Mouse (Mus musculus) common myeloid progenitor, adult 5-6 weeks (primary cell): ENCODE data around the gene Mfsd4b1. TPM values are rescaled to one million over a fixed set of nuclear protein-coding genes. Genes with fewer than 3 reads are reported as not detected.

Source experiments
- ATAC-seq: replicated peaks from 2 replicates; pipeline ENCODE4 v1.8.0; 2016; ENCODE audit warnings: low read depth, mild to moderate bottlenecking, moderate TSS enrichment, inconsistent platforms; ENCODE audit not compliant: poor library complexity, severe bottlenecking
- total RNA-seq: library from RNA; stranded (forward); fragments of 200-1000, 187-1606 nt; gene quantifications from 2 replicates; pipeline ENCODE4 v1.2.3, GENCODE M21; 2017

Gene Mfsd4b1
- total RNA-seq: not detected in 2 replicates

DNA sequence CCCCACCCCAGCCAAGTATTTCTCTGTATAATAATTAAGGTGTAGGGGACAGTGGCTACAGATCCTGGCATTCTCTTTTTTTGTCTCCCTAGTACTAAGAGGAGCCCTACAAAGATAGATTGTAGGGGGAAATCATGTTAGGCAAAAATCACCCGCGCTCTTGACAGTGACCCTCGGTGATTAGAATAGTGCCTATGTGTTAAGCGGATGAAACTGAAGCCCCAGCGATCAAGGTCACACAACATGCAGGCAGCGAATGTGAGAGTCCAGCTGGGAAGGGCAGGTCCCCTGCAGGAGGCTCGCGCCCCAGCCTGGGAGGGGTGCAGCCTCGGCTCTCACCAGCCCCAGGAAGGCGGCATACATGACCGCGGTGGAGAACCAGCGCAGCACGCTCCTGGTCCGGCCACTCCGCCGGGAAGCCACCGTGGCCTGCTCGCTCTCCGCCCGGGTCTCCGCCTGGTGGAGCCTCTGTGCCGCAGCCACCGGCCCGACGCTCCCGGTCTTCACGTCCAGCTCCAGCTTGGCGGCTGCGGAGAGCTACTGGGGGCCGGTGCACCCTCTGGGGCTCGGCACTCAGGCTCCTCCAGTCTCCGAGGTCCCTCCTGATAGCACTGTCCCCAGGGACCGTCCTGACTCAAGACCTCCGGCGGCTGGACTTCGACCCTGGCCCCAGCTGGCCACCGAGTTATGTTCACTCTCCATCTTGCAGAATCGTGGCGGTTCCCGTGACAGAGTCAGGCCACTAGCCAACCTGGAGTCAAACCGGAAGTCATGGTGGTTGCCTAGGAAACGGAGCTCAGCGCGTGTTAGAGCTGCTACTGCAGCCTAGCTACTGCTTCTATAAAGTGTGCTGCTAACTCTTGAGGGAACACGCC, at the start of gene Mfsd4b1:
Gene Mfsd4b1 (minus strand): TSS at position 715 of the 875 bp plus-strand sequence.
- peak; percentile 95 for ATAC-seq

- peak; percentile 76 for ATAC-seq
Measured at GRCm38 (mm10) chr10:40073608-40074007, 48.5 kb upstream of the Mfsd4b1 start.

DNA sequence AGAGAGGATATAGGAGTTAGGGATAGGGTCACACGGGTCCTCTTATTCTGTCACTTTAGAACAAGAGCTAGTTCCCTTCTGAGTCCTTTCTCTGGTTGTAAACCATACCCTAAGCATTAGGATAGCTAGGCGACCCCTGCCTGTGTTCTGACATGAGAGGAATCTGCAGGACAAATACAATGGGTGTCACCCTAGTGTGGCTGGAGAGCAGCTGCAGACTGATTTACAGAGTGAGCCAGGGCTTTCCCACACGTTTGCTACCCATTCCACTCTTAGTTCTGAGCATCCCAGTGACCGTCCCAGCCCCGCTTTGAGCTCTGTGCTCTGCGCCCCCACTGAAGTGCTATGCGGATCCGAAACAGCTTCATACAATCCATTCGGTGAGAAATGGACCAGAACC, 45.6 kb upstream of the Mfsd4b1 start:
- no peak for ATAC-seq

- no peak for ATAC-seq
Measured at GRCm38 (mm10) chr10:40069270-40069669, 44.2 kb upstream of the Mfsd4b1 start.

DNA sequence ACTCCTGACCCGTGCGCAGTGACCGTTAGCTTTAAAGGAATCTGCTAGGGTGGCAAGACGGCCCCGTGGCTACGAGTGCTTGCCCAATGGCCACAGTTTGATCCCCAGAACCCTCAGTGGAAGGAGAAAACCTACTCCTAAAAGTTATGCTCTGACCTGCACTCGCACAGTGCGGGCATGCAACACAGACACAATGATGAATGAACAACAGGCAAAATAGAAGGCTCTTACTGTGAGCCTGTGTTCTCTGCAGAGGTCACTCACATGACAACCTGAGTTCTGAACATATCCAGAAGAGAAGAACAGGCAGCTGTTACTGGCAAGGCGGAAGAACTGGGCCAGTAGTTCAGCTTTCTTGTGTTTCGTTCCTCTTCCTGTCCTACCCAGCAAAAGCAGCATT, 43.5 kb upstream of the Mfsd4b1 start:
- ATAC-seq: peak; percentile 23; the same call in 1 of the 2 replicates

- no peak for ATAC-seq
Measured at GRCm38 (mm10) chr10:40067529-40067928, 42.5 kb upstream of the Mfsd4b1 start.

GRCm38 (mm10) chr10:40067071-40067470, 42.0 kb upstream of the Mfsd4b1 start:
- ATAC-seq: no peak

GRCm38 (mm10) chr10:40065357-40065756, 40.3 kb upstream of the Mfsd4b1 start:
- ATAC-seq: no peak

DNA sequence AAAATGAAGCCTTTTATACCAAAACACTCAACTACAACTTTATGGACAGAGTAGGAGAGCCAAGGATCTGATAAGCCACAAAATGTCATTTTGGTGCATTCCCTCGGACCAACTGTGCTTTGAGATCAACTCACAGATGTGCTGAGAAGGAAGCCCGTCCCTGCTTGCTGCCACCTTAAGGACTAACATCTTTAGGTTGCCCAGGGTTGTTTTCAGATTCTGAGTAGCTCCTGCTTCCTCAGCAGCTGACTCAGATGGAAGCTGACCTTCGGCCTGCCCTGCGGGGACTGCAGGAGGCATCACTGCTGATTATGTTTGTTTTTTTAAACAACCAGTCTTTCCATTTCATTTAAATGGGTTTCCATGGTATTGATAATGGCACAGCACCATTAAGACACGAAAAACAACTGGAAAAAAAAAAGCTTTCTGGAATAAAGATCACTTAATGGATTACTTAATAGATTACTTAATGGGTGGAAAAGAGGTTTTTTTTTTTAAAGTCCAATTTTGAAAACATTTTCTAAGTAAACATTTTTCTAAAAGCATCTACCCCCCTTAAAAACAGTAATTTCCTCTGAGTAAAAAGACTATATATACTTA, 38.3 kb upstream of the Mfsd4b1 start:
- no peak for ATAC-seq

DNA sequence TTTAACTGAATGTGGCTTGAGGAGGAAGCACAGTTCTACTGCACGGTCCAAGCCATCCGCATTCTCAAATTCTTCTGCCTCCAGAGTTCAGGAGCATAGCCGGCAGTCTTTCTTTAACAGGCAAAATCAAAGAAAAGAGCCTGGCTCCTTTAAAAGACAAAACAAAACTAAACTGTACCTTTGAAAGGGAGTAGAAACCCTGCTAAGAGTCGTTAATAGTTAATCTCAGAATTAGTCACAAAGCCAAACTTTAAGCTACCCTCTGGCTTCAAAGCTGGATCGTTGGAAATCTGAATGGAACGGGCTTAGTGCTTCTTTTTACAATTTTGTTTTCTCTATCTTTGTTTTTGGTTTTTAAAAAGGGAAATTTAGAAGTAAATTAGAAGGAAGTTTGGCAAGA, 37.7 kb upstream of the Mfsd4b1 start:
- no peak for ATAC-seq

- no peak for ATAC-seq
Measured at GRCm38 (mm10) chr10:40061926-40062325, 36.9 kb upstream of the Mfsd4b1 start.

- no peak for ATAC-seq
Measured at GRCm38 (mm10) chr10:40058786-40059120, 33.7 kb upstream of the Mfsd4b1 start.

DNA sequence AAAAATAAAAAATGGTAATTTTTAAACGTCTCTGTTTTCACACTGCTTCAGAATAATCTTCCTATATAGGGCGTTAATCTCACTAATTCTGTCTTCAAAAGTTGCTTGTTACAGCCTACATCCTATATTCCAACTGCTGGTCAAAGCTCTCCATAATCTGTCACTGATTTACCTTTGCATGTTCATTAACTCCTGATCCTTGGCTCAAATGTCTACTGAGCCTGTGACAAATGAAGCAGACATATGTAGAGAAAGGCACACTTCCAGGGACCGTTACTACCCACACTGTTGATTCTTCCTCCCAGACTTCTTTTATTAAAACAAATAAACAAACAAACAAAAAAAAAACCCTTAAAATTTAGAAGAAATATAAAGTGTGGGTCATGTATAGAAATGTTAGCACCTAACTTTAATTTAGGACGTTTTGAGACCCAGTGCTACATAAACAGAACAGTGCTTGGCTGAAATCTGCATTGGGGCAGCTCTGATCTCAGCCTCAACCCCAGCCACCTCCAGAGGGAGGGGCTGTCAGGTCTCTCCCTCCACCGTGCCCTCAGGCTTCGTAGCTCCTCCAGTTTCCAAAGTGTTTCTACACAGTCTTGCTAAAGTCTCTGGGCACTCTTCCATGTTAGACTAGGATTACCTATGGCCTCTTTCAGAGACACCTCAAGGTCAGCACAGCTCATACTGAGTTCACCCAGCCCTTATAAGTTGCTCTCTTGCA, 33.2 kb upstream of the Mfsd4b1 start:
- ATAC-seq: no peak

- ATAC-seq: peak; percentile 34; the same call in 1 of the 2 replicates
Measured at GRCm38 (mm10) chr10:40057615-40058014, 32.5 kb upstream of the Mfsd4b1 start.

GRCm38 (mm10) chr10:40054455-40054854, 29.4 kb upstream of the Mfsd4b1 start:
- ATAC-seq: no peak

GRCm38 (mm10) chr10:40053896-40054295, 28.8 kb upstream of the Mfsd4b1 start:
- ATAC-seq: no peak

DNA sequence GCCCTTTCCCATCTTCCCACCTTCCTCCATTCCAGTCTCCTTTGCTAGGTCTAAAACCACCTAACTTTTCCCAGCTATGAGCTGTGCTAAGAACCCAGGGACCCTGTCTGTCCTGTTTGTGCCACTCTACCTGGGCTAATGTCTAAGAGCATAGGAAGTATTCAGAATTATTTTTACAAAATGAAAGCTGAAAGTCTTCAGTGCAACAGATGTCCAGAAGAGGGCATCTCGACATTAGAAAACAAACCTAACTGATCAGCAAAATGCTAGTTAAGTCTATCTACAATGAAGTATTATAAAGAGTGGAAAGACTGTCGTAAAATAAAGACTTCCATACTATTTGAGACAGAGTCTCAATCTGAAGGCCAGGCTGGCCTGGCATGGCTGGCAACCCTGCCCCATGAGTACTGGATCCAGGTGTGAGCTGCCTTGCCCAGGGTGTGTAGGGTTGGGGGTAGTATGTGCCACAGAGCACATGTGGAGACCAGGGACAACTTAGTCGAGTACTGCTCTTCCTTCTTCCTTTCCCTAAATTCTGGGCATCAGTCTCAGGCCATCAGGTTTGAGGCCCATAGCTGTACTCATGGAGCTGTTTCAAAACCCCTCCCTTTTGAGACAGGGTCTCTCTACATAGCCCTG, 28.3 kb upstream of the Mfsd4b1 start:
- peak; percentile 54 for ATAC-seq

GRCm38 (mm10) chr10:40051997-40052396, 26.9 kb upstream of the Mfsd4b1 start:
- no peak for ATAC-seq

DNA sequence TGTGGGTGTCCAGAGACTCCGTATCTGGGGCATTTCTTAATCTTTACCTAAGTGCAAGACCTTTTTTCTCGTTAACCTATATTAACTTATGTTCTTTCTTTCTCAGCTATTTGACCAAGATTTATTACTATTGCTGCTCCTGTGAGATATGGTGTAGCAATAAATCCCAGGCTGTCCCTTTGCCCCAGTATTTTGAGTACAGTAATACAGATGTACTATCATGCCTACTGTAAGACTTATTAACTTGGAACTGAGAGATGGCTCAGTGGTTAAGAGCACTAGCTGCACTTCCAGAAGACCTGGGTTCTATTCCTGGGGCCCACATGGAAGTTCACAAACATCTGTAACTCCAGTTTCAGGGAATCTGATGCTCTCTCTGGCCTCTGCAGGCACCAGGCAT, 25.7 kb upstream of the Mfsd4b1 start:
- no peak for ATAC-seq

GRCm38 (mm10) chr10:40041339-40041738, 16.3 kb upstream of the Mfsd4b1 start:
- peak; percentile 54; the same call in 1 of the 2 replicates for ATAC-seq
